Mouse (Mus musculus): ENCODE data around the gene Cd86.

Cd86 gene

GRCm38 (mm10) chr16:36655199-36655598, 10.7 kb downstream of the Cd86 start:
- no peak for DNase-seq

- no peak for DNase-seq
These were observed 14.6 kb downstream of the Cd86 start for GRCm38 (mm10) chr16:36651174-36651766.

- DNase-seq = no peak
These were observed 15.4 kb downstream of the Cd86 start for GRCm38 (mm10) chr16:36650511-36650910.

- no peak for DNase-seq
These were observed 16.6 kb downstream of the Cd86 start for GRCm38 (mm10) chr16:36649304-36649703.

GRCm38 (mm10) chr16:36645124-36645523, 20.8 kb downstream of the Cd86 start:
- no peak for DNase-seq

GRCm38 (mm10) chr16:36642696-36643046, 23.2 kb downstream of the Cd86 start:
- no peak for DNase-seq

- DNase-seq = no peak
These were observed 23.8 kb downstream of the Cd86 start for GRCm38 (mm10) chr16:36641830-36642695.

- no peak for DNase-seq
These were observed 24.9 kb downstream of the Cd86 start for GRCm38 (mm10) chr16:36640993-36641392.

- DNase-seq = no peak
These were observed 25.9 kb downstream of the Cd86 start for GRCm38 (mm10) chr16:36639812-36640504.

- DNase-seq = no peak
These were observed 29.1 kb downstream of the Cd86 start for GRCm38 (mm10) chr16:36636800-36637199.

GRCm38 (mm10) chr16:36634971-36635710, 30.7 kb downstream of the Cd86 start:
- no peak for DNase-seq

- no peak for DNase-seq
These were observed 31.5 kb downstream of the Cd86 start for GRCm38 (mm10) chr16:36634421-36634820.

GRCm38 (mm10) chr16:36632229-36632628, 33.7 kb downstream of the Cd86 start:
- no peak for DNase-seq

- DNase-seq = no peak
These were observed 34.3 kb downstream of the Cd86 start for GRCm38 (mm10) chr16:36631607-36632006.

- DNase-seq = no peak
These were observed 38.1 kb downstream of the Cd86 start for GRCm38 (mm10) chr16:36627740-36628139.

GRCm38 (mm10) chr16:36626567-36627197, 39.2 kb downstream of the Cd86 start:
- no peak for DNase-seq

- no peak for DNase-seq
These were observed 40.0 kb downstream of the Cd86 start for GRCm38 (mm10) chr16:36625909-36626308.

GRCm38 (mm10) chr16:36622320-36622719, 43.6 kb downstream of the Cd86 start:
- DNase-seq = no peak

GRCm38 (mm10) chr16:36621108-36621507, 44.8 kb downstream of the Cd86 start:
- DNase-seq = no peak

GRCm38 (mm10) chr16:36613701-36614100, 52.2 kb downstream of the Cd86 start:
- DNase-seq = no peak

GRCm38 (mm10) chr16:36602632-36603031, 63.2 kb downstream of the Cd86 start:
- no peak for DNase-seq

GRCm38 (mm10) chr16:36598265-36598664, 67.6 kb downstream of the Cd86 start:
- DNase-seq = no peak

All from cerebellum, adult 8-10 months (tissue).